Mouse (Mus musculus): Measurements from ENCODE around the gene Cab39. TPM values are rescaled to one million over a fixed set of nuclear protein-coding genes. Genes with fewer than 3 reads are reported as not detected.

The Cab39 gene
- polyA plus RNA-seq, 1 experiment from 2014 or later = 11.2 TPM

DNA sequence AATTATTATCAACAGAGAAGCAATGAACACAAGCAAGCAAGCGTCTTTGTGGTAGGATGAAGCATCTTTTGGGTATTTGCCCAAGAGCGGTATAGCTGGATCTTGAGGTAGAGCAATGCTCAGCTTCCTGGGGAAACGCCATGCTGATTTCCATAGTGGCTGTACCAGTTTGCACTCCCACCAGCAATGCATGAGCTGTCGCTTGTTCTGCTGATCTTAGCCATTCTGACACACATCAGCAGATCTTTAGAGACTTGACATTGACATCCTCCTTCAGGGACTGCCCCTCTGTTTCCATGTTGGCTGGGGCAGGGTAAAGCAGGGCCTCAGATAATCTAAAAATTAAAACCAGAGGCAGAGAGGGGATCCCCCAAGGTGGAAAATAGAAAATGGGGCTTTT, 31.6 kb upstream of the Cab39 start:
- 68% methylated on average over 4 of the region's 4 CpGs for WGBS (ENCODE audit: insufficient replicate concordance)

DNA sequence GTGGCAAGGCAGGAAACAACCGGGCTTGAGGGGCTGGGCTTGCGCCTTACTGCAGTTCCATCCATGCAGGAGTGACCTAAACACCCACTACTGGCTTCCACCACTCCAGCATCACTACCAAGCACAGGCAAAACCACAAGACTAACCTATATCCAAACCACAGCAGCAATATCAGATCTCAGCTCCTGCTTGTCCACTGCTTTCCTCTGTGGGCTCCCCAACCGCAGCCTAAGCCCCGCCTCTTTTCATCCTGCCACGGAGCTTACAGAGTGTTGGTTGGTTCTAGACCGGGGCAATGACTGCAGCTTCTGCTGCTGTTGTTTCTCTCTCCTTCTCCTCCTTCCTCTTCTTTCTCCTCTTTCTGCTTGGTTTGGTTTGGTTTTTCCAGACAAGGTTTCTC, 29.9 kb upstream of the Cab39 start:
- H3K4me3 ChIP-seq (replicated peaks) = no peak overlapping the region
- no peak for ATAC-seq (ENCODE audit: insufficient read depth)
- no peak overlapping the region for H3K27ac ChIP-seq (replicated peaks)
- no peaks in the 10 kb centered on the region for H3K27me3 ChIP-seq
- H3K9me3 ChIP-seq (replicated peaks) = no peaks in the 10 kb centered on the region
- no peaks in the 10 kb centered on the region for H3K36me3 ChIP-seq (replicated peaks)
- H3K4me2 ChIP-seq = no peak overlapping the region
- 16% methylated on average over 6 of the region's 6 CpGs for WGBS (ENCODE audit: insufficient replicate concordance)
- no peak overlapping the region for H3K9ac ChIP-seq
- H3K4me1 ChIP-seq (replicated peaks) = no peaks in the 10 kb centered on the region; the same call in 1 of the 2 replicates

More for the DNA sequence above, 31.6 kb upstream of the Cab39 start:
- Histone ChIP-seq H3K36me3 (replicated peaks) (no peaks in the 10 kb centered on the region), H3K9me3 (replicated peaks) (no peaks in the 10 kb centered on the region), H3K9ac (no peak overlapping the region), H3K4me1 (replicated peaks) (no peaks in the 10 kb centered on the region; the same call in 1 of the 2 replicates), H3K4me2 (no peak overlapping the region), H3K4me3 (replicated peaks) (no peak overlapping the region), H3K27me3 (no peaks in the 10 kb centered on the region), H3K27ac (replicated peaks) (no peak overlapping the region)
- no peak for ATAC-seq (ENCODE audit: insufficient read depth)

DNA sequence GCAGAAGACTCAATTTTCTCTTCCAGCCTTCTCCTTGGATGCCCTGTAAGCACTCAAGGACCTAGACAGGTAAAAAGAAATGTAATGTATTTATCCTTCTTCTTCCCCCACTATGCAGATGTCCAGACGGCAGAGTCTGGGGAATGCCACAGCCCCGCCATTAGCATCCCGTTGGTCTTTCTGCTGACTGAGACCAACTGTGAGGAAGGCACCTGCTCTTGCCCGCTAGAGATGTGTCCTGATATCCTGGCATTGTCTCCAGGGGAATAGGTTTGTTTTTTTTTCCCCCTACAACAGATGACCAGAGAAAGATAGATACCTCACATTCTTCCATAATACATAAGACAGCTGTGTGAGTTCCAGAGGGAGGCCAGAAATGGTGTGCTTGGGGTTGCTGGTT, 28.9 kb upstream of the Cab39 start:
- H3K4me2 ChIP-seq = no peak overlapping the region
- ATAC-seq (ENCODE audit: insufficient read depth) = no peak
- H3K36me3 ChIP-seq (replicated peaks) = no peaks in the 10 kb centered on the region
- H3K4me3 ChIP-seq (replicated peaks) = no peak overlapping the region
- H3K4me1 ChIP-seq (replicated peaks) = no peaks in the 10 kb centered on the region
- no peaks in the 10 kb centered on the region for H3K27me3 ChIP-seq
- H3K9me3 ChIP-seq (replicated peaks) = no peaks in the 10 kb centered on the region
- no peak overlapping the region for H3K27ac ChIP-seq (replicated peaks)
- WGBS (ENCODE audit: insufficient replicate concordance) = 66% methylated on average over 4 of the region's 4 CpGs
- no peak overlapping the region for H3K9ac ChIP-seq

DNA sequence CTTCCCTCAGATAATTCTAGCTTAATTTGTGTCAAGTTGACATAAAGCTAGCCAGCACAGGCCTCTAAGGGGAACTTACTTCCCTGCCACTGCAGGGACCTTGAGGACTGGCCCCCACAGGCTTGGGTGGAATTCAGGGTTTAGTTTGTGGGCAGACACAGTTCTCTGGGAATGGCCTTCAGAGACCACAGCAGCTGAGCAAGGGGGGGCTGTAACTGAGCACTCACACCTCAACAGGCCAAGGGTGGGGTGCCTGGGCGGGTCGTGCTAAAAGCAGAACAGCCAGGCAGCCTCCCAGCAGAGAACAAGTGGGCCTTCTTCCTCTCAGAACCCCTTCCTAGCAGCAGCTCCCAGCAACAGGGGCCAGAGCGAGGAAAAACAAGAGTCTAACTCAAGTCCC, 27.1 kb upstream of the Cab39 start:
- no peak for ATAC-seq (ENCODE audit: insufficient read depth)
- no peak overlapping the region for H3K27ac ChIP-seq (replicated peaks)

DNA sequence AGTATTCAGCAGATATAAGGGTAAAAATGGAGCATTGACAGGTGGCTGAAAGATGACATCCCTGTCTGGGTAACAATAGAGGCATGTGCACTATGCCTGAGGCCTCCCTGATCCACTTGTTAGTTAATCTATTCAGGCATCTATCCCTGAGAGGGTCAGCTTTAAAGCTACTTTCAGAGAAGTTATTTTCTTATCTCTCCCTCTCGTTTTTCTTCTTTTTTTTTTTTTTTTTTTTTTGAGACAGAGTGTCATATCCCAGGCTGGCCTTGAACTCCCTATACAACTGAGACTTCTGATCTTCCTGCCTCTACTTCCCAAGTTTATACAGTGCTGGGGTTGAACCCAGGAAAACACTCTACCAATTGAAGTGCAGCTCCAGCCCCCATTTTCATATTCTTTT, 25.5 kb upstream of the Cab39 start:
- Histone ChIP-seq H3K4me2 (no peak overlapping the region), H3K27ac (replicated peaks) (no peak overlapping the region), H3K9me3 (replicated peaks) (no peaks in the 10 kb centered on the region), H3K36me3 (replicated peaks) (no peaks in the 10 kb centered on the region), H3K27me3 (no peaks in the 10 kb centered on the region), H3K4me1 (replicated peaks) (no peaks in the 10 kb centered on the region), H3K4me3 (replicated peaks) (no peak overlapping the region), H3K9ac (no peak overlapping the region)
- 40% methylated on average over 1 of the region's 1 CpGs for WGBS (ENCODE audit: insufficient replicate concordance)
- no peak for ATAC-seq (ENCODE audit: insufficient read depth)

More for the DNA sequence above, 27.1 kb upstream of the Cab39 start:
- H3K4me2 ChIP-seq = no peak overlapping the region
- 26% methylated on average over 3 of the region's 3 CpGs for WGBS (ENCODE audit: insufficient replicate concordance)
- no peaks in the 10 kb centered on the region for H3K36me3 ChIP-seq (replicated peaks)
- H3K9me3 ChIP-seq (replicated peaks) = no peaks in the 10 kb centered on the region
- no peaks in the 10 kb centered on the region for H3K4me1 ChIP-seq (replicated peaks)
- H3K27me3 ChIP-seq = no peaks in the 10 kb centered on the region
- no peak overlapping the region for H3K9ac ChIP-seq
- no peak overlapping the region for H3K4me3 ChIP-seq (replicated peaks)

DNA sequence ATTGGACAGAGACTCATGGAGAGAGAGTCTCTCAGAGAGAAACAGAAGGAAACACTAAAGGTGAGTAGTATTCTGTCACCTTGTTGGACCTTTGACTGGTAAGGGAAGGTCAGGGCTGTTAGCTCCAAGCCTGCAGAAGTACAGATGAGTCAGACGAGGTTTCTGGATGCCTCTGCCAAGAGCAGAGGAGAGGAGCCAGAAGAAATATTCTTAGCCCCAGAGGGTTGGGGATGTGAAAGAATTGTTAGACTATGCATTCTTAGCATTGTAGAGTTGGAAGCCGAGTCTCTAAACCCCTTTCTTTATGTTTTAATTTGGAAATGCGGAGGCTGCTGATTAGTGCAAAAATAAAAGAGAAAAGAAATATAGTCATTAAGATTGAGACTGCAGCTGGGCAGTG, 21.3 kb upstream of the Cab39 start:
- Histone ChIP-seq H3K4me2 (no peak overlapping the region), H3K4me1 (replicated peaks) (no peaks in the 10 kb centered on the region), H3K9ac (no peak overlapping the region), H3K27ac (replicated peaks) (no peak overlapping the region), H3K36me3 (replicated peaks) (no peaks in the 10 kb centered on the region), H3K4me3 (replicated peaks) (no peak overlapping the region), H3K9me3 (replicated peaks) (no peaks in the 10 kb centered on the region), H3K27me3 (no peaks in the 10 kb centered on the region)
- ATAC-seq (ENCODE audit: insufficient read depth) = no peak
- 58% methylated on average over 3 of the region's 3 CpGs for WGBS (ENCODE audit: insufficient replicate concordance)

DNA sequence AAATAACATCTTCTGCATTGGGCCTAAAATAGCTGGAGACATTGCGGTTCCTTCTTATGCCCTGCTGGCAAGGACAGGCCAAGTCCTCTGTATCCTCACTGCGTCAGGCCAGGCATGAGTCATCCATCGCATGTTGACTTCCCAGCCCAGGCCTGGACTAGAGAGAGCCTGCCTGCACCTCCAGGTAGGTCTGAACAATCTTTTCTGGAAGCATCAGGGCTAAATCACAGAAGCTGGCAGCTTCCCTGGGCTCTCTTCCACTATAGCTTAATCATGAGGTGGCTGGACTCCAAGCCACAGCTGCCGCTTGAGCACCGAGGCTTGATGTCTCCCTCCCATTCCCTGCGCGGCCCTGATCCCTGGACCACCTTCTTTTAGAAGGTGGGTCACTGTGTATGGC, 18.1 kb upstream of the Cab39 start:
- Histone ChIP-seq H3K27ac (replicated peaks) (no peak overlapping the region), H3K36me3 (replicated peaks) (no peaks in the 10 kb centered on the region), H3K4me1 (replicated peaks) (0 out of 2 replicates have a peak, but pooled peaks cover 3% of the 10 kb centered on the region), H3K9ac (no peak overlapping the region), H3K9me3 (replicated peaks) (no peaks in the 10 kb centered on the region), H3K4me2 (no peak overlapping the region), H3K27me3 (no peaks in the 10 kb centered on the region), H3K4me3 (replicated peaks) (no peak overlapping the region)
- ATAC-seq (ENCODE audit: insufficient read depth) = no peak
- 72% methylated on average over 7 of the region's 7 CpGs for WGBS (ENCODE audit: insufficient replicate concordance)

DNA sequence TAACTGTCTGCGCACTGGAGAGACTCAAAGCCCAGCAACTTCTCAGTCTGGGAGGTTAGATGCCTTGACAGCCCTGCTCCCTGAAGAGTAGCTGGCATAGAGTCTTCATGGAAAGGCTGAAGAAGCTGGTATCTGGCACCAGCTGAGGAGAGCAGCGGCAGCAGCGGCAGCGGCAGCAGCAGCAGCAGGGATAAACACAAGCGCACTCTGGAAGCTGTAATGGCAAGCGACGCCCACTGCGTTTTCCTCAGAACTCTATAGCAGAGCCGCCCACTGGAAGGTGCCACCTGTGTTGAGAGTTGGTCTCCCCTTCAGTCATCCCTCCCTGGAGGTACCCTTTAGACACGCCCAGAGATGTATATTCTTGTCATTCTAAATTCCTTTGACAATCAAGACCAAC, 17.1 kb upstream of the Cab39 start:
- no peak overlapping the region for H3K27ac ChIP-seq (replicated peaks)
- H3K36me3 ChIP-seq (replicated peaks) = no peaks in the 10 kb centered on the region
- 55% methylated on average over 10 of the region's 10 CpGs for WGBS (ENCODE audit: insufficient replicate concordance)
- no peak for ATAC-seq (ENCODE audit: insufficient read depth)
- no peak overlapping the region for H3K9ac ChIP-seq
- H3K4me3 ChIP-seq (replicated peaks) = no peak overlapping the region
- no peaks in the 10 kb centered on the region for H3K27me3 ChIP-seq
- H3K4me1 ChIP-seq (replicated peaks) = 0 out of 2 replicates have a peak, but pooled peaks cover 3% of the 10 kb centered on the region
- H3K9me3 ChIP-seq (replicated peaks) = no peaks in the 10 kb centered on the region
- H3K4me2 ChIP-seq = no peak overlapping the region

DNA sequence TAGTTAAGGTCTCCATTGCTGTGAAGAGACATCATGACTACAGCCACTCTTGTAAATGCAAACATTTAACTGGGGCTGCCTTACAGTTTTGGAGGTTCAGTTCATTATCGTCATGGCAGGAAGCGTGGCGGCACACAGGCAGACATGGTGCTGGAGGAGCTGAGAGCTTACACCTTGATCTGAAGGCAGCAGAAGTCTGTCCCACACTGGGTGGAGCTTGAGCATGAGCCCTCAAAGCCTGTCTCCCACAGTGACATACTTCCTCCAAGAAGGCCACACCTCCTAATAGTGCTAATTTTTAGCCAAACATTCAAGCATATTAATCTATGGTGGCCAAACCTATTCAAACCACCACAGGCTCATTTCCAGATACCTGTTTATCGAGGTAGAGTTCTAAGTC, 14.8 kb upstream of the Cab39 start, which contains the start of gene A630001G21Rik:
Gene A630001G21Rik, minus strand, starts transcription at position 208 of the 400 bp plus-strand sequence.
- Histone ChIP-seq H3K4me2 (no peak within 1 kb of the TSS), H3K36me3 (replicated peaks) (no peaks in the 10 kb centered on the region), H3K27me3 (no peaks in the 10 kb centered on the region), H3K4me3 (replicated peaks) (no peak within 1 kb of the TSS), H3K4me1 (replicated peaks) (0 out of 2 replicates have a peak, but pooled peaks cover 3% of the 10 kb centered on the region), H3K9me3 (replicated peaks) (no peaks in the 10 kb centered on the region), H3K27ac (replicated peaks) (no peak within 1 kb of the TSS), H3K9ac (no peak within 1 kb of the TSS)
- no peak for ATAC-seq (ENCODE audit: insufficient read depth)
- WGBS (ENCODE audit: insufficient replicate concordance) = 69% methylated on average over 4 of the region's 4 CpGs

DNA sequence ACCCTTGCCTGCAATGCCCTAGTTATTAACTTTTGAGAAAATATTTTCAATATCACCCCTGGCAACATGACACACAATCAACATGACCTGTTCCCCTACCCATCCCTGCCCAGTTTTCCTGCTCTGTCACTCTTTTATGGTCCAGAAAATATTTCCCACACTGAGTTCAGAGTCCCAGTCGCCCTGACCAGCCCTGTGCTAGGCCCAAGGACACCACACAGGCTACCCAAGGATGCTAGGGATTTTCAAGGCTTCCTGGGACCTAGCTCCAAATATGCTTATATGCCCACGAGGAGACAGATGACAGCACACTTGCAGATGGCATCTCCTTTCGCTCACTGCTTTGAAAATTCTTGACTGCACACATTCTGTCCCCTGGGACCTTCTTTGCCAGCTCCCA, 14.2 kb upstream of the Cab39 start:
- Histone ChIP-seq H3K9ac (no peak overlapping the region), H3K4me2 (no peak overlapping the region), H3K27me3 (no peaks in the 10 kb centered on the region), H3K9me3 (replicated peaks) (no peaks in the 10 kb centered on the region), H3K4me1 (replicated peaks) (0 out of 2 replicates have a peak, but pooled peaks cover 3% of the 10 kb centered on the region), H3K4me3 (replicated peaks) (no peak overlapping the region), H3K36me3 (replicated peaks) (no peaks in the 10 kb centered on the region), H3K27ac (replicated peaks) (no peak overlapping the region)
- WGBS (ENCODE audit: insufficient replicate concordance) = 47% methylated on average over 3 of the region's 3 CpGs
- no peak for ATAC-seq (ENCODE audit: insufficient read depth)

DNA sequence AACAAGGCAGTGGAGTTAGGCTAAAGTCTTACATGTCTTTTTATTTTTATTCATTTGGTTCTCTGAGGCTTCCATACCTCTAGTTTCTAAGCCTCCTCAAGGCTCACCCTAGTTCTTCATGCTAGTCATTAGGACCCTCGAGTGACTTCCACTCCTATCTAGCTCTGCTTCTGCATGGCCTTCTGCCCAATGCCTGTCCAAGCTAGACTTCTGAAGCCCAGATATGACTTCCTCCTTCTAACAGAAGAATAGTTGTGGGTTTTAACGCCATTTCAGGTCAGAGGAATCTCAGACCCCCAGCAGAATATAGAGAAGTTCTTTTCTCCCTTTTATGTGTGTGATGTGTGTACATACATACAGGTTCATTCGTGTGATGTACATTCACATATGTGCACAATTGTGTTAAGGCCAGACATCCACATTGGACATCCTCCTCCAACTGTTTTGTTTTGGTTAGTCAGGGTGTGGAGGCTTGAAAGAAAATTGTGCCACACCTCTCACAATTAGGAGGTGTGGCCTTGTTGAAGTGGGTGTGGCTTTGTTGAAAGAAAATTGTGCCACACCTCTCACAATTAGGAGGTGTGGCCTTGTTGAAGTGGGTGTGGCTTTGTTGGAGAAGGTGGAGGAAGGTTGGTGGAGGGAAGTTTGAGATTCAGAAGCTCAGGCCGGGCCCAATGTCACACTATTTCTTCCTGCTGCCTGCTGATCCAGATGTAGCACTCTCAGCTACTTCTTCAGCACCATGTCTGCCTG, 13.6 kb upstream of the Cab39 start:
- WGBS (ENCODE audit: insufficient replicate concordance) = 30% methylated on average over 4 of the region's 4 CpGs
- Histone ChIP-seq H3K4me2 (no peak overlapping the region), H3K4me3 (replicated peaks) (no peak overlapping the region), H3K27ac (replicated peaks) (no peak overlapping the region), H3K9ac (no peak overlapping the region), H3K9me3 (replicated peaks) (no peaks in the 10 kb centered on the region), H3K36me3 (replicated peaks) (no peaks in the 10 kb centered on the region), H3K27me3 (no peaks in the 10 kb centered on the region), H3K4me1 (replicated peaks) (0 out of 2 replicates have a peak, but pooled peaks cover 3% of the 10 kb centered on the region)
- no peak for ATAC-seq (ENCODE audit: insufficient read depth)

DNA sequence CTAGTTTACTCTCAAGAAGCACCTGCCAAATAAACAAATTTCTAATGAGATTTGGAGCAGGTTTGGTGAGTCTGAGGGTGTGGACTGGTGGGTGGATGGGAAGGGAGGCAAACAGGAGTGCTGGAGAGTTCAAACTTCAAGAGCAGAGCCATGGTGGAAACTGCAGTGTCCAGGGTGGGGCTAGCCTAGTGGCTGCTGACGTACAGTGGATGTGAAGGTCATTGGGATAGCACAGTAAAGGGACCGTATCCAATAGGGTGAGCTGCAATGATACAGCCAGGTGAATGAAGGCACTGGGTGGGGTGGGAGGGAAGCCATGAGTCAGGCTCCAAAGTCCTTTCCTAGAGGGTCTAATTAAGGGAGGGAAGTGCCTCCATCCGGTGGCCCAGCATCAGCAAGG, 2.7 kb upstream of the Cab39 start:
- 53% methylated on average over 3 of the region's 3 CpGs for WGBS (ENCODE audit: insufficient replicate concordance)
- Histone ChIP-seq H3K27me3 (0 out of 2 replicates have a peak, but pooled peaks cover 3% of the 10 kb centered on the region), H3K27ac (replicated peaks) (no peak overlapping the region), H3K9me3 (replicated peaks) (no peaks in the 10 kb centered on the region), H3K4me1 (replicated peaks) (peaks cover 9% of the 10 kb centered on the region), H3K36me3 (replicated peaks) (no peaks in the 10 kb centered on the region), H3K9ac (no peak overlapping the region), H3K4me3 (replicated peaks) (no peak overlapping the region), H3K4me2 (no peak overlapping the region)
- ATAC-seq (ENCODE audit: insufficient read depth) = no peak
